Mouse (Mus musculus): Measurements from ENCODE around the gene Adgrd1. TPM values are rescaled to one million over a fixed set of nuclear protein-coding genes. Genes with fewer than 3 reads are reported as not detected.
A peak's percentile ranks its signal among the peaks of the same experiment; 100 is the strongest.

Adgrd1 gene
- polyA plus RNA-seq, 1 experiment from 2014 or later: 0.14 TPM

DNA sequence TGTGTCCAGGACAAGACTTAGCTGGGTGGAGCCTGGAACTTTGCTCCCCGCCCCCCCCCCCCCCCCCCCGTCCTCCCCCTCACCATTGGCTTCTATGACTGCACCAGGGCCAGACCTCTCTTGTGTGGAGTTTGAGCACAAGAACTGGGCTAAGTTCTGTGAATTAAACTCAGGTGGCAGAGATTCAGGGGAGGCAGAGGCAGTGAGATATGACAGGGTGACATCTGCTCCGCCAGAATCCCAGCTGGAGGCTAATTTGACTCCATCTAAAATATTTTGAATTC, 121.6 kb downstream of the Adgrd1 start:
- no peaks in the 10 kb centered on the region for H3K9me3 ChIP-seq (ENCODE audit: control insufficient read depth, low read length)
- ATAC-seq: no peak
- no peak overlapping the region for H3K9ac ChIP-seq (ENCODE audit: low read depth, low read length)
- no peak overlapping the region for H3K4me2 ChIP-seq (ENCODE audit: low read length)
- no peaks in the 10 kb centered on the region for H3K36me3 ChIP-seq (ENCODE audit: control insufficient read depth, insufficient read depth, low read length)
- 11% methylated on average over 1 of the region's 3 CpGs for WGBS
- no peak overlapping the region for H3K27ac ChIP-seq (ENCODE audit: low read depth, low read length)
- peaks cover 15% of the 10 kb centered on the region for H3K4me1 ChIP-seq (ENCODE audit: control insufficient read depth, insufficient read depth, low read depth, low read length)
- H3K27me3 ChIP-seq (replicated peaks; ENCODE audit: control insufficient read depth, insufficient read depth, low read length): no peaks in the 10 kb centered on the region
- H3K4me3 ChIP-seq (ENCODE audit: low read length): no peak overlapping the region

GRCm38 (mm10) chr5:129218537-129218981, 122.0 kb downstream of the Adgrd1 start:
- no peak; the same call in 1 of the 2 replicates for ATAC-seq
- Histone ChIP-seq H3K9ac (ENCODE audit: low read depth, low read length) (peak overlapping the region; percentile 41), H3K36me3 (ENCODE audit: control insufficient read depth, insufficient read depth, low read length) (no peaks in the 10 kb centered on the region), H3K4me1 (ENCODE audit: control insufficient read depth, insufficient read depth, low read depth, low read length) (peaks cover 15% of the 10 kb centered on the region), H3K27me3 (replicated peaks; ENCODE audit: control insufficient read depth, insufficient read depth, low read length) (no peaks in the 10 kb centered on the region), H3K4me2 (ENCODE audit: low read length) (no peak overlapping the region), H3K27ac (ENCODE audit: low read depth, low read length) (0 out of 2 replicates have a peak overlapping the region, but pooled peaks have one; percentile 32), H3K4me3 (ENCODE audit: low read length) (no peak overlapping the region), H3K9me3 (ENCODE audit: control insufficient read depth, low read length) (no peaks in the 10 kb centered on the region)
- 5% methylated on average over 8 of the region's 8 CpGs for WGBS

- Histone ChIP-seq H3K4me3 (ENCODE audit: low read length) (no peak overlapping the region), H3K27me3 (replicated peaks; ENCODE audit: control insufficient read depth, insufficient read depth, low read length) (no peaks in the 10 kb centered on the region), H3K9me3 (ENCODE audit: control insufficient read depth, low read length) (no peaks in the 10 kb centered on the region), H3K4me2 (ENCODE audit: low read length) (no peak overlapping the region), H3K4me1 (ENCODE audit: control insufficient read depth, insufficient read depth, low read depth, low read length) (peaks cover 13% of the 10 kb centered on the region), H3K27ac (ENCODE audit: low read depth, low read length) (no peak overlapping the region), H3K36me3 (ENCODE audit: control insufficient read depth, insufficient read depth, low read length) (no peaks in the 10 kb centered on the region), H3K9ac (ENCODE audit: low read depth, low read length) (no peak overlapping the region)
- no peak for ATAC-seq
- 80% methylated on average over 5 of the region's 5 CpGs for WGBS
Observed at GRCm38 (mm10) chr5:129219178-129219760, 122.7 kb downstream of the Adgrd1 start.

- no peak overlapping the region for H3K27ac ChIP-seq (ENCODE audit: low read depth, low read length)
- no peaks in the 10 kb centered on the region for H3K36me3 ChIP-seq (ENCODE audit: control insufficient read depth, insufficient read depth, low read length)
- H3K9me3 ChIP-seq (ENCODE audit: control insufficient read depth, low read length): no peaks in the 10 kb centered on the region
- no peak overlapping the region for H3K4me3 ChIP-seq (ENCODE audit: low read length)
- H3K9ac ChIP-seq (ENCODE audit: low read depth, low read length): no peak overlapping the region
- H3K4me1 ChIP-seq (ENCODE audit: control insufficient read depth, insufficient read depth, low read depth, low read length): no peaks in the 10 kb centered on the region; the same call in 1 of the 2 replicates
- H3K4me2 ChIP-seq (ENCODE audit: low read length): peak overlapping the region; percentile 33
- ATAC-seq: no peak
- H3K27me3 ChIP-seq (replicated peaks; ENCODE audit: control insufficient read depth, insufficient read depth, low read length): no peaks in the 10 kb centered on the region
- WGBS: 50% methylated on average over 33 of the region's 33 CpGs
Observed at GRCm38 (mm10) chr5:129225810-129226450, 129.4 kb downstream of the Adgrd1 start.

DNA sequence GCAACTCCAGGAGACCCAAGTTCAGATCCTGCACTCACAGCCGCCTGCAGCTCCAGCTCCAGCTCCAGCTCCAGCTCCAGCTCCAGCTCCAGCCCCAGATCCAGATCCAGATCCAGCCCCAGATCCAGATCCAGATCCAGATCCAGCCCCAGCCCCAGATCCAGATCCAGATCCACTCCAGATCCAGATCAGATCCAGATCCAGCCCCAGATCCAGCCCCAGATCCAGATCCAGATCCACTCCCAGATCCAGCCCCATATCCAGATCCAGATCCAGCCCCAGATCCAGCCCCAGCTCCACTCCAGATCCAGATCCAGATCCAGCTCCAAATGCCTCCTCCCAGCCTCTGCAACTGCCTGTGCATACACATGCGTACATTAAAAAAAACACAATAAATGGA, 131.6 kb downstream of the Adgrd1 start:
- H3K36me3 ChIP-seq (ENCODE audit: control insufficient read depth, insufficient read depth, low read length): no peaks in the 10 kb centered on the region
- H3K27me3 ChIP-seq (replicated peaks; ENCODE audit: control insufficient read depth, insufficient read depth, low read length): no peaks in the 10 kb centered on the region
- H3K4me3 ChIP-seq (ENCODE audit: low read length): no peak overlapping the region
- no peaks in the 10 kb centered on the region; the same call in 1 of the 2 replicates for H3K4me1 ChIP-seq (ENCODE audit: control insufficient read depth, insufficient read depth, low read depth, low read length)
- H3K4me2 ChIP-seq (ENCODE audit: low read length): no peak overlapping the region
- no peak overlapping the region for H3K27ac ChIP-seq (ENCODE audit: low read depth, low read length)
- H3K9me3 ChIP-seq (ENCODE audit: control insufficient read depth, low read length): no peaks in the 10 kb centered on the region
- WGBS: 88% methylated on average over 2 of the region's 2 CpGs
- no peak for ATAC-seq
- no peak overlapping the region for H3K9ac ChIP-seq (ENCODE audit: low read depth, low read length)

- Histone ChIP-seq H3K4me2 (ENCODE audit: low read length) (no peak overlapping the region), H3K9ac (ENCODE audit: low read depth, low read length) (no peak overlapping the region), H3K27me3 (replicated peaks; ENCODE audit: control insufficient read depth, insufficient read depth, low read length) (no peaks in the 10 kb centered on the region), H3K4me1 (ENCODE audit: control insufficient read depth, insufficient read depth, low read depth, low read length) (no peaks in the 10 kb centered on the region), H3K4me3 (ENCODE audit: low read length) (no peak overlapping the region), H3K27ac (ENCODE audit: low read depth, low read length) (no peak overlapping the region), H3K9me3 (ENCODE audit: control insufficient read depth, low read length) (no peaks in the 10 kb centered on the region), H3K36me3 (ENCODE audit: control insufficient read depth, insufficient read depth, low read length) (no peaks in the 10 kb centered on the region)
- 87% methylated on average over 4 of the region's 4 CpGs for WGBS
- no peak for ATAC-seq
Observed at GRCm38 (mm10) chr5:129233301-129233700, 136.8 kb downstream of the Adgrd1 start.

- Histone ChIP-seq H3K4me1 (ENCODE audit: control insufficient read depth, insufficient read depth, low read depth, low read length) (no peaks in the 10 kb centered on the region), H3K9ac (ENCODE audit: low read depth, low read length) (no peak overlapping the region), H3K36me3 (ENCODE audit: control insufficient read depth, insufficient read depth, low read length) (no peaks in the 10 kb centered on the region), H3K27me3 (replicated peaks; ENCODE audit: control insufficient read depth, insufficient read depth, low read length) (no peaks in the 10 kb centered on the region), H3K4me3 (ENCODE audit: low read length) (no peak overlapping the region), H3K9me3 (ENCODE audit: control insufficient read depth, low read length) (no peaks in the 10 kb centered on the region), H3K4me2 (ENCODE audit: low read length) (no peak overlapping the region), H3K27ac (ENCODE audit: low read depth, low read length) (no peak overlapping the region)
- ATAC-seq: no peak
- WGBS: 86% methylated on average over 7 of the region's 7 CpGs
Observed at GRCm38 (mm10) chr5:129233881-129234432, 137.4 kb downstream of the Adgrd1 start.

DNA sequence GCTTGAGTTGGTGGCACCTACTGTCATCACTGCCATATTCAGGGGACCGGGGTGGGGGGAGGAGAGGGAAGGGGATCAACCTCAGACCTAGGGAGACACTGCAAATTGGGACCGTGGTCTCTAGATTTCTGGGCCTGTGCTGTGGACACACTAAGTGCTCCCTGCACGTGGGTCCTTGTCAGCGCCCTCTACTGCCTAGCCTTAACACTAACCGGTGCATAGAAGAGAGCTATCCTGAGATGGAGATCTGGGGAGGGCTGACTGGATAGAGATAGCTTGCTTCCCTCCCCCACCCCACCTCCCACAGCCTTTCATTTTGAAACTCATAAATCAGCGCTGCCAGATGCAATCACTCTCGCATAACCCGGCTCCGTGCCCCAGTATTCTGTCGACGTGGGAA, 139.8 kb downstream of the Adgrd1 start:
- ATAC-seq: peak; percentile 34; the same call in 1 of the 2 replicates
- Histone ChIP-seq H3K9me3 (ENCODE audit: control insufficient read depth, low read length) (no peaks in the 10 kb centered on the region), H3K27me3 (replicated peaks; ENCODE audit: control insufficient read depth, insufficient read depth, low read length) (no peaks in the 10 kb centered on the region), H3K36me3 (ENCODE audit: control insufficient read depth, insufficient read depth, low read length) (no peaks in the 10 kb centered on the region), H3K4me3 (ENCODE audit: low read length) (no peak overlapping the region), H3K9ac (ENCODE audit: low read depth, low read length) (no peak overlapping the region), H3K4me2 (ENCODE audit: low read length) (no peak overlapping the region), H3K4me1 (ENCODE audit: control insufficient read depth, insufficient read depth, low read depth, low read length) (no peaks in the 10 kb centered on the region), H3K27ac (ENCODE audit: low read depth, low read length) (no peak overlapping the region)
- WGBS: 73% methylated on average over 11 of the region's 11 CpGs

GRCm38 (mm10) chr5:129241865-129242264, 145.3 kb downstream of the Adgrd1 start:
- WGBS: 80% methylated on average over 11 of the region's 11 CpGs
- Histone ChIP-seq H3K27me3 (replicated peaks; ENCODE audit: control insufficient read depth, insufficient read depth, low read length) (no peaks in the 10 kb centered on the region), H3K9me3 (ENCODE audit: control insufficient read depth, low read length) (no peaks in the 10 kb centered on the region), H3K4me2 (ENCODE audit: low read length) (no peak overlapping the region), H3K4me1 (ENCODE audit: control insufficient read depth, insufficient read depth, low read depth, low read length) (peaks cover 12% of the 10 kb centered on the region), H3K27ac (ENCODE audit: low read depth, low read length) (no peak overlapping the region), H3K4me3 (ENCODE audit: low read length) (no peak overlapping the region), H3K9ac (ENCODE audit: low read depth, low read length) (no peak overlapping the region), H3K36me3 (ENCODE audit: control insufficient read depth, insufficient read depth, low read length) (no peaks in the 10 kb centered on the region)
- no peak for ATAC-seq
